Mouse (Mus musculus) lung, postnatal 0 days (tissue): ENCODE measurements at regions not wholly inside any gene's neighbourhood (a gene's known extent, or its start where the extent isn't known, plus 50 kb on each side); places are given as distances from the start of the nearest gene placed in this dataset.

Experiments
- CTCF ChIP-seq: IDR thresholded peaks from 2 replicates; pipeline ENCODE4 v1.5.1; 2016; ENCODE audit warnings: antibody characterized with exemption, mild to moderate bottlenecking
- EP300 ChIP-seq: IDR thresholded peaks from 2 replicates; pipeline ENCODE4 v1.6.1; 2016; ENCODE audit warnings: antibody characterized with exemption, mild to moderate bottlenecking, control low read depth

DNA sequence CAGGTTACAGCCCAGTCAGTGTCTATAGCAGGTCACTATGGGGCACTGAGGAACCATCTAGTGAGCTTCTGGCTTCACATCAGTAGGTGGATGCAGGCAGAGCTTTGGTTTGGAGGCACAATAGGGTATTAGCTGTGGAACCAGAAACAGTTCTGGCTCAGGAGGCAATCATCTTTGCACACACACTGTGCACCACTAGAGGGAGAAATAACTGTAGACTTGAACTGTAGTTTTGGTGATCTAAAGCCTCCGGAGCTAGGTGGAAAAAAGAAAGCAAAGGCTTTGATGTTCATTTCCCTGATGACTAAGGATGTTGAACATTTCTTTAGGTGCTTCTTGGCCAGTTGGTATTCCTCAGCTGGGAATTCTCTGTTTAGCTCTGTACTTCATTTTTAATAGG is 73.6 kb upstream of the 2210010C04Rik start:
- no peak for TF ChIP-seq CTCF
- no peak for TF ChIP-seq EP300
